Mouse (Mus musculus) thymus, postnatal 10 days (tissue): ENCODE data around the gene Shisa8.

Source experiments
- DNase-seq, 2 experiments: peaks; one replicate each; pipeline ENCODE4 v3.0.0; 2021; ENCODE audit warnings: low spot score in 2 of 2

Gene Shisa8

GRCm38 (mm10) chr15:82177743-82178290 is 34.8 kb downstream of the Shisa8 start:
- no peak for DNase-seq

GRCm38 (mm10) chr15:82175091-82175490 is 37.5 kb downstream of the Shisa8 start:
- no peak for DNase-seq

- no peak for DNase-seq
These were observed 40.0 kb downstream of the Shisa8 start for GRCm38 (mm10) chr15:82172648-82173047.

GRCm38 (mm10) chr15:82170437-82171377 is 41.9 kb downstream of the Shisa8 start:
- DNase-seq: no peak

GRCm38 (mm10) chr15:82169671-82170070 is 42.9 kb downstream of the Shisa8 start:
- DNase-seq: no peak

GRCm38 (mm10) chr15:82167201-82168168 is 45.1 kb downstream of the Shisa8 start:
- DNase-seq: no peak

GRCm38 (mm10) chr15:82166240-82167100 is 46.1 kb downstream of the Shisa8 start:
- peak; percentile 60 to 66 for DNase-seq

- DNase-seq: peak; percentile 79 to 92
These were observed 47.0 kb downstream of the Shisa8 start for GRCm38 (mm10) chr15:82165332-82166239.

GRCm38 (mm10) chr15:82164496-82164895 is 48.1 kb downstream of the Shisa8 start:
- DNase-seq: no peak

- DNase-seq: no peak
These were observed 48.6 kb downstream of the Shisa8 start for GRCm38 (mm10) chr15:82164061-82164399.

GRCm38 (mm10) chr15:82163356-82164060 is 49.1 kb downstream of the Shisa8 start:
- peak in 1 of 2 experiments; percentile 26 for DNase-seq

- peak in 1 of 2 experiments; percentile 43 for DNase-seq
These were observed 50.5 kb downstream of the Shisa8 start for GRCm38 (mm10) chr15:82161965-82162600.

GRCm38 (mm10) chr15:82160731-82161640 is 51.6 kb downstream of the Shisa8 start:
- no peak for DNase-seq

GRCm38 (mm10) chr15:82159471-82159870 is 53.1 kb downstream of the Shisa8 start:
- no peak for DNase-seq

- no peak for DNase-seq
These were observed 54.2 kb downstream of the Shisa8 start for GRCm38 (mm10) chr15:82158243-82159035.

- no peak for DNase-seq
These were observed 55.7 kb downstream of the Shisa8 start for GRCm38 (mm10) chr15:82156902-82157301.

- DNase-seq: no peak
These were observed 56.3 kb downstream of the Shisa8 start for GRCm38 (mm10) chr15:82156298-82156697.
